Mouse (Mus musculus) heart, postnatal 0 days (tissue): ENCODE data around the gene Exog.

Source experiments
- CTCF ChIP-seq: IDR thresholded peaks from 2 replicates; pipeline ENCODE4 v1.5.1; 2016; ENCODE audit warnings: antibody characterized with exemption, control low read depth, low read depth
- EP300 ChIP-seq: IDR thresholded peaks from 2 replicates; pipeline ENCODE4 v1.6.1; 2016; ENCODE audit warnings: antibody characterized with exemption, low read depth

GRCm38 (mm10) chr9:119484420-119484819, 39.7 kb downstream of the Exog start:
- no peak for TF ChIP-seq CTCF
- TF ChIP-seq EP300: no peak
